Mouse (Mus musculus) liver, adult 2 months (tissue): ENCODE results near the gene Arhgef1. TPM values are rescaled to one million over a fixed set of nuclear protein-coding genes. Genes with fewer than 3 reads are reported as not detected.

Experiments
- DNase-seq: peaks from one replicate; pipeline ENCODE4 v3.0.0-alpha.2; 2011; ENCODE audit warnings: low read depth, low spot score; ENCODE audit errors: extremely low read depth
- H3K27ac ChIP-seq: fragments of 200-500 bp; replicated peaks from 2 replicates; pipeline ENCODE4 v1.5.1; 2012; ENCODE audit warnings: low read depth, mild to moderate bottlenecking, control low read depth, inconsistent platforms, low read length; ENCODE audit not compliant: insufficient read depth
- H3K27me3 ChIP-seq: fragments of 200-500 bp; 2 replicates; pipeline ENCODE4 v1.6.1; 2012; ENCODE audit warnings: mild to moderate bottlenecking, moderate library complexity, low read length, inconsistent platforms; ENCODE audit not compliant: control insufficient read depth, insufficient read depth
- H3K36me3 ChIP-seq: fragments of 200-500 bp; 2 replicates; pipeline ENCODE4 v1.6.1; 2012; ENCODE audit warnings: low read length, inconsistent platforms; ENCODE audit not compliant: control insufficient read depth, insufficient read depth
- H3K4me1 ChIP-seq: fragments of 200-500 bp; 2 replicates; pipeline ENCODE4 v1.6.1; 2011; ENCODE audit warnings: low read length; ENCODE audit not compliant: control insufficient read depth, insufficient read depth
- H3K4me3 ChIP-seq: fragments of 200-500 bp; 2 replicates; pipeline ENCODE4 v1.5.1; 2011; ENCODE audit warnings: low read depth, mild to moderate bottlenecking, control low read depth, low read length, moderate library complexity; ENCODE audit not compliant: insufficient read depth
- H3K79me2 ChIP-seq: fragments of 200-500 bp; 2 replicates; pipeline ENCODE4 v1.6.1; 2012; ENCODE audit warnings: inconsistent platforms, mild to moderate bottlenecking, low read length, moderate library complexity; ENCODE audit not compliant: control insufficient read depth, insufficient read depth
- H3K9ac ChIP-seq: fragments of 200-500 bp; 2 replicates; pipeline ENCODE4 v1.6.1; 2012; ENCODE audit warnings: low read depth, mild to moderate bottlenecking, control low read depth, inconsistent platforms, low read length
- CTCF ChIP-seq: fragments of 200-500 bp; IDR thresholded peaks from 2 replicates; pipeline ENCODE4 v1.5.1; 2011; ENCODE audit warnings: low read depth, low read length, control low read depth
- POLR2A ChIP-seq: fragments of 200-500 bp; IDR thresholded peaks from 2 replicates; pipeline ENCODE4 v1.6.1; 2011; ENCODE audit warnings: low read length, control low read depth; ENCODE audit not compliant: insufficient read depth; ENCODE audit errors: extremely low read depth
- WGBS: fragments of 180-500 bp; shearing (Covaris S2); methylation state at CpG from one replicate; pipeline ENCODE4 v1.1.7; 2018; 5-methylcytosine and 5-hydroxymethylcytosine counted together
- polyA plus RNA-seq: library from polyadenylated mRNA; depleted of rRNA; stranded (reverse); fragments of >200 nt; gene quantifications from 2 replicates; pipeline ENCODE4 v1.2.3, GENCODE M21; 2012
- total RNA-seq: library from RNA; depleted of rRNA; stranded (reverse); fragments of >200 nt; gene quantifications from 2 replicates; pipeline ENCODE4 v1.2.3, GENCODE M21; 2014

Arhgef1 gene
- total and polyA plus RNA-seq, 2 experiments = 8.5 to 62.9 TPM

- no peaks in the 10 kb centered on the region for H3K27me3 ChIP-seq
- H3K4me3 ChIP-seq = no peak overlapping the region
- H3K9ac ChIP-seq = peak overlapping the region; percentile 16
- no peak for TF ChIP-seq POLR2A
- TF ChIP-seq CTCF = no peak
- H3K27ac ChIP-seq = 0 out of 2 replicates have a peak overlapping the region, but pooled peaks have one; percentile 0
- peak; percentile 43 for DNase-seq
- H3K36me3 ChIP-seq = peaks cover 32% of the 10 kb centered on the region
- WGBS = 11% methylated on average over 4 of the region's 4 CpGs
- peaks cover 9% of the 10 kb centered on the region; the same call in 1 of the 2 replicates for H3K79me2 ChIP-seq
- peaks cover 13% of the 10 kb centered on the region for H3K4me1 ChIP-seq
These were observed 16.4 kb upstream of the Arhgef1 start for GRCm38 (mm10) chr7:24886308-24886633.

GRCm38 (mm10) chr7:24887096-24887495 lies 15.6 kb upstream of the Arhgef1 start:
- TF ChIP-seq POLR2A (no peak), CTCF (no peak)
- WGBS = 73% methylated on average over 4 of the region's 4 CpGs
- peaks cover 13% of the 10 kb centered on the region for H3K4me1 ChIP-seq
- no peak for DNase-seq
- no peak overlapping the region for H3K9ac ChIP-seq
- H3K27me3 ChIP-seq = no peaks in the 10 kb centered on the region
- peaks cover 9% of the 10 kb centered on the region; the same call in 1 of the 2 replicates for H3K79me2 ChIP-seq
- no peak overlapping the region for H3K27ac ChIP-seq
- peaks cover 32% of the 10 kb centered on the region for H3K36me3 ChIP-seq
- no peak overlapping the region for H3K4me3 ChIP-seq

GRCm38 (mm10) chr7:24889431-24890220 lies 13.1 kb upstream of the Arhgef1 start:
- Histone ChIP-seq H3K4me1 (peaks cover 13% of the 10 kb centered on the region), H3K4me3 (no peak overlapping the region), H3K36me3 (peaks cover 32% of the 10 kb centered on the region), H3K9ac (no peak overlapping the region), H3K79me2 (peaks cover 8% of the 10 kb centered on the region; the same call in 1 of the 2 replicates), H3K27ac (no peak overlapping the region), H3K27me3 (no peaks in the 10 kb centered on the region)
- TF ChIP-seq CTCF (no peak), POLR2A (no peak)
- 80% methylated on average over 6 of the region's 6 CpGs for WGBS
- no peak for DNase-seq

GRCm38 (mm10) chr7:24890281-24891216 lies 12.2 kb upstream of the Arhgef1 start:
- no peak overlapping the region for H3K4me3 ChIP-seq
- H3K36me3 ChIP-seq = peaks cover 32% of the 10 kb centered on the region
- TF ChIP-seq POLR2A (no peak), CTCF (peak; percentile 98)
- peak; percentile 68 for DNase-seq
- peaks cover 4% of the 10 kb centered on the region; the same call in 1 of the 2 replicates for H3K79me2 ChIP-seq
- H3K9ac ChIP-seq = no peak overlapping the region
- no peaks in the 10 kb centered on the region for H3K27me3 ChIP-seq
- H3K4me1 ChIP-seq = peaks cover 11% of the 10 kb centered on the region
- no peak overlapping the region for H3K27ac ChIP-seq
- 27% methylated on average over 10 of the region's 10 CpGs for WGBS

GRCm38 (mm10) chr7:24891241-24892124 lies 11.2 kb upstream of the Arhgef1 start:
- Histone ChIP-seq H3K36me3 (peaks cover 28% of the 10 kb centered on the region), H3K79me2 (no peaks in the 10 kb centered on the region; the same call in 1 of the 2 replicates), H3K9ac (no peak overlapping the region), H3K27ac (no peak overlapping the region), H3K4me1 (peaks cover 2% of the 10 kb centered on the region; the same call in 1 of the 2 replicates), H3K27me3 (no peaks in the 10 kb centered on the region), H3K4me3 (no peak overlapping the region)
- no peak for DNase-seq
- TF ChIP-seq CTCF = no peak
- no peak for TF ChIP-seq POLR2A
- WGBS = 64% methylated on average over 3 of the region's 3 CpGs
